Mouse (Mus musculus): ENCODE data around the gene Nanos1. TPM values are rescaled to one million over a fixed set of nuclear protein-coding genes. Genes with fewer than 3 reads are reported as not detected.

The Nanos1 gene
- polyA plus RNA-seq, 1 experiment, result 0.38 TPM

DNA sequence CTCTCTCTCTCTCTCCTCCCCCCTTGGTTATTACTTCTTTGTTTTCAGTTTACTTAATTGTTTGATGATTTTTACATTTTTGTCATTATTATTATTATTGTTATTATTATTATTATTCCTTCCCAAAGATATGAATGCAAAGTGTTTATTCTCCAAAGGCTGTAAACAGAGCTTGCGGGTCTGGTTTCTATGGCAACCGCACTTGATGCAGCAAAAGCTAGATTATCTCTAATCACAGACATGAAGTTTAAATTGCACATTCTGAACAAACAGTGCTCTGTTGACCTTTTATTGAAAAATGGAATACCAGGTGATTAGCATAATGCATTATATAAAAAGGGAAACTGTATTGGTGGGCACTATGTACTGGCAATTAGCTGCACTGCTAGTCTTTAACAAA lies 39.4 kb upstream of the Nanos1 start:
- H3K79me2 ChIP-seq (ENCODE audit: control insufficient read depth, insufficient read depth), result no peaks in the 10 kb centered on the region
- no peaks in the 10 kb centered on the region for H3K27me3 ChIP-seq (ENCODE audit: control insufficient read depth, insufficient read depth, insufficient read length)
- H3ac ChIP-seq (ENCODE audit: control insufficient read depth, insufficient read length), result no peak overlapping the region
- TF ChIP-seq MYOG (IDR thresholded peaks at IDR 0.05; ENCODE audit: control insufficient read depth in 1 of 3, insufficient read depth in 1 of 3, insufficient read length in 2 of 3, low read depth in 2 of 3) (no peak), POLR2A (IDR thresholded peaks at IDR 0.05; ENCODE audit: insufficient read length, low read depth) (no peak), SRF (IDR thresholded peaks at IDR 0.05; ENCODE audit: control insufficient read depth, insufficient read length, low read depth) (no peak), TCF12 (IDR thresholded peaks at IDR 0.05; ENCODE audit: insufficient read depth, poor library complexity, severe bottlenecking) (no peak), USF1 (IDR thresholded peaks at IDR 0.05; ENCODE audit: low read depth) (no peak), POLR2AphosphoS2 (IDR thresholded peaks at IDR 0.05; ENCODE audit: insufficient read length, low read depth) (no peak), E2F4 (IDR thresholded peaks at IDR 0.05; ENCODE audit: insufficient read depth) (no peak), MAX (IDR thresholded peaks at IDR 0.05; ENCODE audit: low read depth) (no peak), CEBPB (IDR thresholded peaks at IDR 0.05; ENCODE audit: insufficient read depth, poor library complexity, severe bottlenecking) (no peak), MYOD1 (IDR thresholded peaks at IDR 0.05; ENCODE audit: control insufficient read depth in 1 of 3, insufficient read length in 2 of 3, low read depth in 2 of 3) (no peak), TCF3 (IDR thresholded peaks at IDR 0.05; ENCODE audit: insufficient read length, low read depth) (no peak), REST (IDR thresholded peaks at IDR 0.05; ENCODE audit: insufficient read depth, insufficient read length) (no peak)
- no peaks in the 10 kb centered on the region for H3K36me3 ChIP-seq (ENCODE audit: control insufficient read depth, insufficient read depth)
- no peak overlapping the region for H3K4me3 ChIP-seq
- H3K4me2 ChIP-seq (ENCODE audit: low read depth), result no peak overlapping the region

DNA sequence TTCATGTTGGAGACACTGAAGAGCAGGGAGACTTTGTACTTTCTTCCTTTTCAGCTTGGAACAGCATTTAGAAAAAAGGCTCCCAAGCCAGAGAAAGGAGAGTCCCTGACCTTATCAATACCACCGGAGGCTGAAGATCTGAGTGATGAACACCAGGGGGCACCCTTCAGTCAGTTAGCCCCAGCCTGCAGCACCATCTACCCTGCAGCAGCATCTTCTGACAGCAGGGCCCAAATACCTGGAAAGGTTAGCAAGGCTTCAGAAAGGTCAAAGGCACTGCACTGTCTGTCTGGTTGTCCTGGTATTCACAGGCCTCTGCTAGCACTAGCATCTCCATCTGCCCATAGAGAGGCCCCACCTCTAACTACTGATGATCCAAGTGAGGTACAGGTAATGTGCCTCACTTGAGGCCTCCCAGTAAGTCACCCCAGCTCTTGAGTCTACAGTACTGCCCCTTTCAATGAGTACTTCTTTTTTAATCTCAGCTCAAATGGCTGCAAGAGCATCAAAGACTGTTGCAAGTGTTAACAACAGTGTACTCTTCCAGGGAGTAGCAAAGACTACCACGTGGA lies 25.4 kb upstream of the Nanos1 start:
- Histone ChIP-seq H3K79me2 (ENCODE audit: control insufficient read depth, insufficient read depth) (no peaks in the 10 kb centered on the region), H3K4me3 (no peak overlapping the region), H3K36me3 (ENCODE audit: control insufficient read depth, insufficient read depth) (no peaks in the 10 kb centered on the region), H3K27me3 (ENCODE audit: control insufficient read depth, insufficient read depth, insufficient read length) (no peaks in the 10 kb centered on the region), H3K4me2 (ENCODE audit: low read depth) (no peak overlapping the region), H3ac (ENCODE audit: control insufficient read depth, insufficient read length) (no peak overlapping the region)
- TF ChIP-seq MAX (IDR thresholded peaks at IDR 0.05; ENCODE audit: low read depth) (no peak), REST (IDR thresholded peaks at IDR 0.05; ENCODE audit: insufficient read depth, insufficient read length) (no peak), POLR2AphosphoS2 (IDR thresholded peaks at IDR 0.05; ENCODE audit: insufficient read length, low read depth) (no peak), MYOD1 (IDR thresholded peaks at IDR 0.05; ENCODE audit: control insufficient read depth in 1 of 3, insufficient read length in 2 of 3, low read depth in 2 of 3) (no peak), USF1 (IDR thresholded peaks at IDR 0.05; ENCODE audit: low read depth) (no peak), TCF3 (IDR thresholded peaks at IDR 0.05; ENCODE audit: insufficient read length, low read depth) (no peak), CEBPB (IDR thresholded peaks at IDR 0.05; ENCODE audit: insufficient read depth, poor library complexity, severe bottlenecking) (no peak), TCF12 (IDR thresholded peaks at IDR 0.05; ENCODE audit: insufficient read depth, poor library complexity, severe bottlenecking) (no peak), E2F4 (IDR thresholded peaks at IDR 0.05; ENCODE audit: insufficient read depth) (no peak), POLR2A (IDR thresholded peaks at IDR 0.05; ENCODE audit: insufficient read length, low read depth) (no peak), SRF (IDR thresholded peaks at IDR 0.05; ENCODE audit: control insufficient read depth, insufficient read length, low read depth) (no peak), MYOG (IDR thresholded peaks at IDR 0.05; ENCODE audit: control insufficient read depth in 1 of 3, insufficient read depth in 1 of 3, insufficient read length in 2 of 3, low read depth in 2 of 3) (no peak)

DNA sequence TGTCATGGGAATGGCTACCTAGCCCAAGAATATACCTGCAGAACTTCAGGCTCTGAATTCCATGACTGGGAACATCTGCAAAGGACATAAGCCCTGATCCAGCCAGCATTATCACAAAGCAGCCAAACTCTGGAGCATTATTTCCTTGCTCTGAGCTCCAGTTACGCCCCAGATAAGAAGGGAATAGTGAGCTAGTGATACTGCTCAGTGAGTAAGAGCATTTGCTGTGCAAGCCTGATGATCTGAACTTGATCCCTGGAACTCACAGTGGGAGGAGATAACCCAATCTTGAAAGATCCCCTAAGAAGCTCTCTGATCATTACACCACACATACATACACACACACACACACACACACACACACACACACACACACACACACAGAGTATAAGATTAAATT lies 24.5 kb upstream of the Nanos1 start:
- Histone ChIP-seq H3K4me3 (no peak overlapping the region), H3K27me3 (ENCODE audit: control insufficient read depth, insufficient read depth, insufficient read length) (no peaks in the 10 kb centered on the region), H3K36me3 (ENCODE audit: control insufficient read depth, insufficient read depth) (no peaks in the 10 kb centered on the region), H3K79me2 (ENCODE audit: control insufficient read depth, insufficient read depth) (no peaks in the 10 kb centered on the region), H3ac (ENCODE audit: control insufficient read depth, insufficient read length) (no peak overlapping the region), H3K4me2 (ENCODE audit: low read depth) (no peak overlapping the region)
- TF ChIP-seq MYOD1 (IDR thresholded peaks at IDR 0.05; ENCODE audit: control insufficient read depth in 1 of 3, insufficient read length in 2 of 3, low read depth in 2 of 3) (no peak), SRF (IDR thresholded peaks at IDR 0.05; ENCODE audit: control insufficient read depth, insufficient read length, low read depth) (no peak), E2F4 (IDR thresholded peaks at IDR 0.05; ENCODE audit: insufficient read depth) (no peak), CEBPB (IDR thresholded peaks at IDR 0.05; ENCODE audit: insufficient read depth, poor library complexity, severe bottlenecking) (no peak), POLR2A (IDR thresholded peaks at IDR 0.05; ENCODE audit: insufficient read length, low read depth) (no peak), MYOG (IDR thresholded peaks at IDR 0.05; ENCODE audit: control insufficient read depth in 1 of 3, insufficient read depth in 1 of 3, insufficient read length in 2 of 3, low read depth in 2 of 3) (no peak), TCF3 (IDR thresholded peaks at IDR 0.05; ENCODE audit: insufficient read length, low read depth) (no peak), POLR2AphosphoS2 (IDR thresholded peaks at IDR 0.05; ENCODE audit: insufficient read length, low read depth) (no peak), TCF12 (IDR thresholded peaks at IDR 0.05; ENCODE audit: insufficient read depth, poor library complexity, severe bottlenecking) (no peak), REST (IDR thresholded peaks at IDR 0.05; ENCODE audit: insufficient read depth, insufficient read length) (no peak), MAX (IDR thresholded peaks at IDR 0.05; ENCODE audit: low read depth) (no peak), USF1 (IDR thresholded peaks at IDR 0.05; ENCODE audit: low read depth) (no peak)

DNA sequence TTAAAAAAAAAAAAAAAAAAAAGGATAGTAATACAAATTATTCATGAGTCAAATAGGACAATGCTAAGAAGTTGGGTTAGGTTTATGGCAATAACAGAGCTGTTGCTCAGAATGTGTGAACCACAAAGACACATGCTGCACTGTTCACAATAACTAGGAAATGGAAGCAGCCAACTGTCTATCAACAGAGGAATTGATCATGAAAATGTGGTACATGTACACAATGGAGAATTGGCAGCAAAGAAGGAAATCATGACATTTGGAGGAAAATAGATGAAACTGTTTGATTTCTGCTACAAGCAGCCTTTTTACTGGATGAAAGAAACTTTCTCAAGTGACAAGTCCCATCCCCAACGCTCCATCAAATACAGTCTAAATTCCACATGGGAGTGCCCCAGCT lies 23.8 kb upstream of the Nanos1 start:
- Histone ChIP-seq H3K4me2 (ENCODE audit: low read depth) (no peak overlapping the region), H3K79me2 (ENCODE audit: control insufficient read depth, insufficient read depth) (no peaks in the 10 kb centered on the region), H3K36me3 (ENCODE audit: control insufficient read depth, insufficient read depth) (no peaks in the 10 kb centered on the region), H3K27me3 (ENCODE audit: control insufficient read depth, insufficient read depth, insufficient read length) (no peaks in the 10 kb centered on the region), H3ac (ENCODE audit: control insufficient read depth, insufficient read length) (no peak overlapping the region), H3K4me3 (no peak overlapping the region)
- no peak for TF ChIP-seq REST (IDR thresholded peaks at IDR 0.05; ENCODE audit: insufficient read depth, insufficient read length)
- no peak for TF ChIP-seq POLR2A (IDR thresholded peaks at IDR 0.05; ENCODE audit: insufficient read length, low read depth)
- TF ChIP-seq CEBPB (IDR thresholded peaks at IDR 0.05; ENCODE audit: insufficient read depth, poor library complexity, severe bottlenecking), result no peak
- no peak for TF ChIP-seq SRF (IDR thresholded peaks at IDR 0.05; ENCODE audit: control insufficient read depth, insufficient read length, low read depth)
- no peak for TF ChIP-seq TCF12 (IDR thresholded peaks at IDR 0.05; ENCODE audit: insufficient read depth, poor library complexity, severe bottlenecking)
- TF ChIP-seq USF1 (IDR thresholded peaks at IDR 0.05; ENCODE audit: low read depth), result no peak
- no peak for TF ChIP-seq MYOG (IDR thresholded peaks at IDR 0.05; ENCODE audit: control insufficient read depth in 1 of 3, insufficient read depth in 1 of 3, insufficient read length in 2 of 3, low read depth in 2 of 3)
